Mouse (Mus musculus) layer of hippocampus, adult 18-20 months (tissue): ENCODE results near the gene Gdi2. TPM values are rescaled to one million over a fixed set of nuclear protein-coding genes. Genes with fewer than 3 reads are reported as not detected.
"Not testable (repeated sequence)": the region's sequence is repeated elsewhere in the genome, so short reads cannot be mapped to it uniquely, and the experiment has no call there.

Experiments used
- DNase-seq, 2 experiments: peaks; one replicate each; pipeline ENCODE4 v3.0.0; 2022; ENCODE audit warnings: low spot score in 2 of 2
- long read RNA-seq: library from polyadenylated mRNA; stranded (forward); transcript quantifications from one replicate; pipeline ENCODE4 v2.0.0, GENCODE M21; 2021
- total RNA-seq, 2 experiments: library from RNA; stranded (reverse); gene quantifications; 2 replicates each; pipeline ENCODE4 v1.2.3; 2021

Gdi2 gene
- total RNA-seq = 100 to 1,000 TPM; 284 to 300 TPM
- long read RNA-seq, full-length matches to known transcripts = 146 of 165 reads
- long read RNA-seq, partial matches to known transcripts = 9 of 165 reads
- long read RNA-seq, other reads (novel, unspliced or antisense) = 10 of 165 reads

- DNase-seq = peak; percentile 88 to 96
Observed at GRCm38 (mm10) chr13:3537594-3538222, at the start of gene Gdi2. Gene Gdi2 (plus strand): TSS chr13:3538063.

DNA sequence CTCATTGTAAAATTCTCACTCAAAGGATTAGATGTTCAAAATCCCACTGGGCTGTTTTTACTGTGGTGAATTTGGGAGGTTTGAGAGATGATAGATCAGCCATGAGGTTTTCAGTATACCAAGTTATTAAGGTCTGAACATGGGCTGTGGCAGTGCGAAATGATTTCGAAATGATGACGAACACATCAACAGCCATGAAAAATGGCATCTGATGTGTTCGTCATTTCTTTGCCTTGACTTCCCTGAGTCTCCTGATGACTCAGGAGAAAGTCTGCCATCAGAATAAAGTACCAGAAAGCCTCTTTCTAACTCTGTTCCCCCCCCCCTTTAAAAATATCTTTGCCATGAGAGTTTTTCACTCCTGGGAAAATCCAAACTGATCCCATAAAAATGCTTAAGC, 42.3 kb upstream of the Gdi2 start:
- no peak for DNase-seq

DNA sequence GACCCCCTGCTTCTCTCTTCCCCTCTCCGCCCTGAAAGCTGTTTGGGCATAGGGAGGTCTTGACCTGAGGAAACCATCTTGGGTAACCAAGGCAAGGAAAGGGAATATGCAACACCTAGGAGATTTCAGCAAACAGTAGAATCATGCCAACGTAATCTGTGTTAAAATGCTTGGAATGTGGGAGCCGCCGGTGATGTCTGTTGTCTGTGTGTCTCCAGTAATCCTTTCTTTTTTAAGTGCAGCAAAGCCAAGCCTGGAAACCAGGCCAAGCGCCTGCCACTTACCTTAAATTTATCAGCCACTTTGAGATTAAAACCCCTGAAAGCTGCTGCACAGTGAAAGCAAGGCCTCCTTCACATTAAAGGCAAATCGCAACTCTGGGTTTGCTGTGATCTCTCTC, 36.8 kb upstream of the Gdi2 start:
- not testable (repeated sequence) for DNase-seq

GRCm38 (mm10) chr13:3515351-3515750, 22.5 kb upstream of the Gdi2 start:
- DNase-seq = not testable (repeated sequence)

- DNase-seq = not testable (repeated sequence)
Observed at GRCm38 (mm10) chr13:3519357-3519756, 18.5 kb upstream of the Gdi2 start.

- not testable (repeated sequence) for DNase-seq
Observed at GRCm38 (mm10) chr13:3519994-3520393, 17.9 kb upstream of the Gdi2 start.

DNA sequence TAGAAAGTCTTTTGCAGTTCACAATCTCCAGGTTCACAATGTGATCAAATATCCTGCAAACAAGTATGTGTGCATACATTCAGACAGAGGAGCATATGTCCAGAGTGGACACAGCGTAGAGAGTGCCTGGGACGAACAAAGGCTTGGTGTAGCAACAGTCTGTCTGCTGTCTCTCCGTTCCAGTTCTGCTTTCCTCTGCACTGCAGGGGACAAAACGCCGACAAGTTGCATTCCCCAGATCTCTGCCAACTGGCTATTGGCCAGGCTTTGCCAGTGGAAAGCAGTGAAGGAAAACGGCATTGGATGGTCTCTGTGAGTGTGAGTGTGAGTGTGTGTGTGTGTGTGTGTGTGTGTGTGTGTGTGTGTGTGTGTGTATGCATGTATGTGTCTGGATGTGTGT, 14.4 kb upstream of the Gdi2 start:
- DNase-seq = no peak

DNA sequence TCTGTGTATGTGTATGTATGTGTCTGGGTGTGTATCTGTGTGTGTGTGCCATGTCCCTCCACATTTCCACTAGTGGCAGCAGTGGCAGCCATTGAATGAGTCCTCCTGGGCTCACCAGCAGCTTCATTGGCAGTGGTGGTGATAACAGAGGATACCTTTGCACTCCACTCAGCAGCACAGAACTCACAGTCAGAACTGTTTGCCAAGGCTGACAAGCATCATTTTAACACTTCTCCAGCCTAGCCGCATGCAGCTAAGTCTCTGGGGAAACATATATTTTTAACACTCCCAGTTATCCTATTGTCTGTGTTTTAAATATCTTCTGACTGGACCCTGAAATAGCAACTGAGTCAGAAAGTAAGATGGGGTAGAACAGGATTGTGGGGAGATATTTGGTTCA, 13.9 kb upstream of the Gdi2 start:
- DNase-seq = no peak

DNA sequence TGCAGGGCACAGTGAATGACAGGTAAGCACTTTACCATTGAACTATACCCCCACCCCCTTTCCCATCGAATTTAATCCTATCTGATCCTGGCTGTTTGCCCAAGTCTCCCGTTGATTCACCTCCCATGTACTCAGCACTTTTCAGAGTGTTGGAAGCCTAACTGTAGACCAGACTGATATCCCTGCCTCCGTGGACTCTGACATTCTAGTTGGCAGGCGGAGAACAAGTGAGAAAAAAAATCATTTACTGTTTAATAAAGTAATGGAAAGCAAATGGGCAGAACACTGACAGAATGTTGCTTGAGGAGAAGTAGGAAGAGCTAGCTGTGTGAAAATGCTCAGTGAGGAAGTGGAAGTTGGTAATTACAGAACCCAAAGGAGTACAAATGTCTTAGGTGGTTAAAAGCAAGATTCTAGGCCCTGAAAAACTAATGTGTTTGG, 12.2 kb upstream of the Gdi2 start:
- no peak for DNase-seq

DNA sequence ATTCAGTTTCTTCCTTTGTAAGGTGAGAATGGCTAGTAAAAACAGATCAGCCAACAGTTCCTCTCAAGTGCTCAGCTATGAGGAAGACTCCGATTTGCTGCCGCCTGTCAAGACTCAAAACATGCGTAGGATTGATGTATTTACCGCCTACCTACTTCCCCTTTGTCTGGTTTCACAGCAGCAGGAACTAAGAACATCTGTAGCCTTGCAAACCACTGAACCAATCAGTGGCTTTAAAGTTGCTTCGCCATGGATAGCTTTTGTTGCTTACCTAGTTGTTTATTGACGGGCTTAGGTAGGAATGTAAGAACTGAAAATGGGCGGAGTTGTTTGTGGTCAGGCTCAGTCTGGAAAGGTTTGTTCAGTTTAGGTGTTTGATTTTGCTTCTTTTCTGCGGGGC, 11.5 kb upstream of the Gdi2 start:
- no peak for DNase-seq

DNA sequence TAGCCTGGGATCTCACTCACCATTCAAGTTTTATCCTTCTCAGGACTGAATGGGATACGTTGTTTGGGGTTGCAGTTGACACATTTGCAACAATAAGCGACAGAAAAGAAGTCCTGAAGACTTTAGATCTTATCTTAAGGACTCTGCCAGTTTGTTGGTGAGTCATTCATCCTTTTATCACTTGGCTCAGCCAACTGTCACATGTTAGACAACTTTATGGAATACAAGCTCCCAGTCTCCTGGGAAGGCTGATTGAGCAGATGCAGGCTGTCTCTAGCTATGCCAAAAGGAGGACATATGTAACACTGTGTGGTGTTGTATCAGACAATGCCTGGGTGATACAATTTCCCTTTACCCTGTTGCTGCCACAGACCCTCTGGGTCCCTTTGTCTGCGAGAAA, 7.4 kb upstream of the Gdi2 start:
- DNase-seq = no peak

DNA sequence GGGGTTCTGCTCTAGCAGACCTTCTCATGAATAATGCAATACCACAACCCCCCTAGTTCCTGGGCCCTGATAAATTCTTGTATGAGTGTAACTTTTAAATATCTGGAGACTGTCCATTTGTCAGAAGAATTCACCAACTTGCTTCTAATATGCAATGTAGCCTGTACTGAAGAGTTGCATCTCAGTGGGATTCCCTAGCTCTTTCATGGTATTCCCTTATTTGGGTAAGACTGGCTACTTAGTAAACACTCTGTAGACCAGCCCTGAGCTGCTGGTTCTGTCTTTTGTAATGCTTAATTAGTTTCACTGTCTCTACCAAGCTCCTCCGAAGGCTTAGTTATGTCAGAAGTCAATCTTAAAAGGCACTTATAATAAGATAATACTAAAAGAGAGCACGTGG, 6.7 kb upstream of the Gdi2 start:
- not testable (repeated sequence) for DNase-seq

- DNase-seq = no peak
Observed at GRCm38 (mm10) chr13:3531692-3532320, 6.1 kb upstream of the Gdi2 start.

DNA sequence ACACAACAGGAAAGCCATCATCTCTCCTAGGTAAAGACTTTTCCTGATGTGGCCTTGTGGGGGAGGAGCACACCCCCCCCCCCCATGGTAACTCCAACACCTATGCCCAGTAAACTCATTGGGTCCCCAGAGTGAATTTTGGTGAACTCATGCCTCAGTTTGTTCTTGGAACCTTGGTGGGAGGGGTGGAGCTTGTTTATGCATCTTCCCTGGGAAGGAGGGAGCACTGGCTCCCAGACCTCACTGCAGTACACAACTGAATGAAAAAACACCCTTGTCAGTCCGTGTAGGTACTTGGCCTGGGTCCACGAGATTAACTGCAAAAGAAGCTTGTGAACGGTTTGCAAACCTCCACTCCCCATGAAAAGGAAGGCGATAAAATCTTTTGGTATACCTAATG, 5.4 kb upstream of the Gdi2 start:
- DNase-seq = no peak

GRCm38 (mm10) chr13:3534146-3534545, 3.7 kb upstream of the Gdi2 start:
- no peak for DNase-seq

DNA sequence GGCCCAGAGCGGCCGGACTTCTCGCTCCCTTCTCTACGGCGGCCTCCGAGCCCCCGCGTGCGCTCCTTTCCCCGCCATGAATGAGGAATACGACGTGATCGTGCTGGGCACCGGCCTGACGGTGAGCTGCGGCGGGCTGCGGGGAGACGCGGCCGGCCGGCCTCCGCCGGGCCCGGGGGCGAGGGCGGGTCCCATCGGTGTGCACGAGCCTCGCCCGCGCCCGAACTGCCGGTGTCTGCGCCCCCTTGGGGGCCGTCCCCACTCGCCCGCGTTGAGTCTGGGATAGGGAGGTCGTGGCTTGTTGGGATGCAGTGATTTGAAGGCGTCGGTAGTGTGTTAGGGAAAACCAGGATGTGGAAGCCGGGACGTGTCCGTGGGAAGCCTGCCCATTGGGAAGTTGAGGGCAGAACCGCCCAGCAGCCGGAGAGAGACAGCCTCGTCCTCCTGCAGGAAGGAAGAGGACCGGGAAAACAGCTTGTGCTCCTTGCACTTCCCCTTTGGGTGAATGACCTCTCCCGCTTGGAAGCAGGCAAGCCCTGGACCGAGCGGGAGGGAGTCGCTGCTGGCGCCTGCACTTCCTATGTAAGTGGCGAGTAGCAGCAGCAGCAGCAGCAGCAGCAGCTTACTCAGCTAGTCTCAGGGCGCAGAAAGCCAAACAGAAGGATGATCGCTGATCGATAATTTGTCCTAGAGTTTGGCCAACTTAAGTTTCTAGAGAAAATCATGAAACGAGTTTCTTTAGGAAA, 533 bp downstream of the Gdi2 start:
- DNase-seq = peak; percentile 52 to 69

DNA sequence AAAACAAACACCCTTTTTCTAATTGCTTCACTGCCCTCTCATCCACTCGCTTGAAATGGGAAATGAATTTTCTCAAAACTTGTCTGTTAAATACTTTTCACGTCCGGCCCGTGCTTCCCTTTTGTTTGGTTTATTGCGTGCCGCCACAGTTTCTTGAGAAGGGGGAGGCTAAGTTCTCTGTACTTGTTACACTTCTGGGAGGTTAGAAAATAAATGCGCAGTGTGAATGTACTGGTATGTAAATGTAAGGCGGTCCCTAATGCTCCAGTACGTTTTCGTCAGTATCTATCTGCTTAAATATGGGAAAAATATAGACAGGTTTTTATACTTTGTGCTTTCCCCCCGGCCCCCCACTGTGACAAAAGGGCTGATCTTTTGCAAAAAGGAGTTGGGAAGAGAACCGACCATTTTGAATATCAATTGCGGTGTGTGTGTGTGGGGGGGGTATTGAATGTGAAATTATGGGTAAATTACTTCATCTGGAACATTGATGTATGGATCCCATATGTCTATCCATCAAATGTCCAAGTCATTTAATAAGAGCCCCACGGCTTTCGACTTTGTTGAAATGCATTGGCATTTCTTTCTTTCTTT, 1.2 kb downstream of the Gdi2 start:
- DNase-seq = no peak

- DNase-seq = no peak
Observed at GRCm38 (mm10) chr13:3540166-3540565, 2.3 kb downstream of the Gdi2 start.

DNA sequence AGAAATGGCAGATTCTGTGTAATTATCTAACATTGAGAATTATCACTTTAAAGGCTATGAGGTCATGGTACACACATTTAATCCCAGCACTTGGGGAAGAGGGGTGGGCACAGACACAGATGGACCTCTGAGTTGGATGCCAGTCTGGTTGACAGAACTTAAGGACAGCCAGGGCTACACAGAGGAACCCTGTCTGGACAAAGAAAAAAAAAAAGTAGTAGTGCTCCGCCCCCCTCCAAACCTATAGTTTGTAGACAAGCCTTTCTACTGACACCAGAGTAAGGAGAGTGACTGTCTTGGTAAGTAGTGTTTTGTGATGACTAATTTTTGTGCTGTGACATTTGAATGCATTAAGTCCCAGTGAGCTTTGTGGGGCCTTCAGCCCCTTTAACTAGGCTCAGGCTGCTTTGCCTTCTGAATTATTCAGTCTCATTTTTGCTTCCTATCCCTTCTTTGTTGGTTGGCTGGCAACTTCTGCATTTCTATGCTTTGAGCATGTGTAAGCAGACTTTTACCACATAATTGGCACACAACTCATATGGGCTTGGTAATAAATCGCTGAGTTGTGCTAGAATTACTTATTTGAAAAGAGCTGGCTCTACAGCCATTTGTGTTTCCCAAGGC, 3.4 kb downstream of the Gdi2 start:
- no peak for DNase-seq

DNA sequence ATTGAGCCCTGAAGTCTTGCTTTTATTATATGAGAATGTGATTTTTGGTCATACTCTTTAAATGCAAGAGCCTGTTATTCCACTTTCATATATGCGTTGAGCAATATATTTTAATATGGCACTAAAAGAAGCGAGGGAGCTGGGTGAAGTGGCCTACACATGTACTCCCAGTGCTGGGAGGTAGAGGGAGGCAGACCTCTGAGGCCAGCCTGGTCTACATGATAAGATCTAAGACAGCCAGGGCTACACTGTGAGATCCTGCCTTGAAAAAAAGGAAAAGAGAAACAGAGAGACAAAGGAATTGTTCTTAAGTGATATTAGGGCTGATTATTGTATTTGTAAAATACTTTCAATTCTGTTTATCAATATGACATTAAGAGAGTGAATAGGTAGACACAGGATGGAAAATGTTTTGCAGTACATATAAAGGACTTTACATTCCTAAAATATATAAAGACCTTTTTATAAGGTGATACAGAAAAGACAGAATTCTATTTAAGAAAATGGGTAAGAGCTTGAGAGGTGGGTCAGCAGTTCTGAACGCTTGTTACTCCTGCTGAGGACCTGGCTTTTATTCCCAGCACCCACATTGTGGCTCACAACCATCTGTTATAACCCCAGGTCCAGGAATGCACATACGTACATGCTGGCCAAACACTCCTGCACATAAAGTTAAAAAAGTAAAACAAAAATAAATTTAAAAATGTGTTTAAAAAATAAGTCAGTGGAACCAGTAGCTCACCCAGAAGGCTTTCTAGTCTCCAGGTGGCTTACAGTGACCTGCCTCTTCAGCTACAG, 6.4 kb downstream of the Gdi2 start:
- no peak for DNase-seq

DNA sequence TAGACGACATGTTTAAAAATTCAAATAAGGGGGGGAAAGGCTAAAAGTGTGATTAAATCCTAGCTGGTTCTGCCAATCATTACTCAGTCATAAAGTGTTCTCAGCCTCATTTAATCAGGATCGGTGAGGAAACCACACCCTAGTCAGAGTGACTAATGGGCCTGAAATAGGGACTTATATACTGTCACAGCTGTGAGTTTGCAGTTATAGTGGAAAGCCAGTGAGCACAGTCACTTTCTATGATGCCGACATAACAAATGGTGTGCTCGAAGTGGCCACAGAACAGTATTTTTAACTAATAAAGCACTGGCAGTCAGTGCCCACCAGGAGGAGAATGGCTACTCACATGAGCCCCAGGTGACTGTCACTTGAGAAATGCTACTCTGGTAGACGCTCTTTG, 7.1 kb downstream of the Gdi2 start:
- DNase-seq = no peak
